Mouse (Mus musculus) E14TG2a.4 (cell line): ENCODE data around the gene Olfr993.

Experiments used
- CTCF ChIP-seq: conservative IDR thresholded peaks from 2 replicates; pipeline ENCODE4 v1.5.1; 2014; ENCODE audit warnings: low read length
- NANOG ChIP-seq: IDR thresholded peaks from 2 replicates; pipeline ENCODE4 v1.6.1; 2014; ENCODE audit warnings: borderline replicate concordance, low read length, mixed read lengths
- POU5F1 ChIP-seq: IDR thresholded peaks from 2 replicates; pipeline ENCODE4 v1.6.1; 2014; ENCODE audit warnings: low read length, borderline replicate concordance

GRCm38 (mm10) chr2:85409369-85409768, 5.3 kb downstream of the Olfr993 start, which contains the start of gene Olfr992:
- TF ChIP-seq CTCF: no peak
- no peak for TF ChIP-seq POU5F1
- no peak for TF ChIP-seq NANOG
